Mouse (Mus musculus) granulocyte monocyte progenitor cell, adult 5-6 weeks (primary cell): ENCODE results near the gene Gm9857. TPM values are rescaled to one million over a fixed set of nuclear protein-coding genes. Genes with fewer than 3 reads are reported as not detected.

ENCODE experiments used
- ATAC-seq: replicated peaks from 2 replicates; pipeline ENCODE4 v1.8.0; 2016; ENCODE audit warnings: mild to moderate bottlenecking, moderate TSS enrichment, inconsistent platforms; ENCODE audit not compliant: poor library complexity, severe bottlenecking
- total RNA-seq, 2 experiments: library from RNA; stranded (forward) in 1 of 2; stranded (reverse) in 1 of 2; fragments of 200-712, 200-1000 nt in 1 of 2; fragments of >200 nt in 1 of 2; fragmentation: Nextera tagmentation in 1 of 2; gene quantifications; 2 replicates each; pipeline ENCODE4 v1.2.3; 2014 to 2017

Gene Gm9857
- total RNA-seq, 2 experiments from 2014 or later, result not detected

DNA sequence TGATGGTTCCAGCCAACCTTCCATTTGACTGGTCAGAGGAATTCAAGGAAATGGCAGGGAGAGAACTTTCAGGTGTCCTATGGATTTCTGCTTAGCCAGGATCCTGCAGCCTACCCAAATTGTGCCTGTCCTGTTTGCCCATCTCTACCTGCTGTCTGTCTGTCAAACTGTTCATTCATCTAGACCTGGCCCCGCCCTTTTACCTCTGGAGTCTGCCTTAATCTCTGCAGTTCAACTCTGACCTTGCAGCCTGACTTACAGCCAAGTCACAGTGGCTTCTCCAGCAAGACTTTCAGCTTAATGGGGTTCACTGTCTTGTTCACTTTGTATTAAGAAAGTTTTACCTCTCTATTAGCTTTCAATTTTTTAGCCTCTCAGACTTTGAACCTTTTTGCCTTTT is 13.9 kb downstream of the Gm9857 start:
- no peak for ATAC-seq

DNA sequence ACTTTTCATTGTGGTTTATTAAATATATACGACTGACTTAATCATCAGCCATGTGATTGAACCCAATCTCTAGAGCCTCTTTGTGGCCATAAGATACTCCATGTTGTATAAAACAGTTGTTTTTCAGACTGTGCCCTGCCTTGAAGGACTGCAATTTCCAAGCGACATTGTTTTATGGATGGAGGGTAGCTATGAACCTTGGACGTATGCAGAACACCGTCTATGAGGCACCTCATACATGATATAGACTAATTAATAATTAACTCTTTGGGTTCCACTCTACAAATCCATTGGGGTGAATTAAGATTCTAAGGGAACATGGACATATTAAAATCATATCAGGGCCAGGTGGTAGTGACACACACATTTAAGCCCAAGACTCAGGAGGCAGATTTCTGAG is 14.6 kb downstream of the Gm9857 start:
- no peak for ATAC-seq

DNA sequence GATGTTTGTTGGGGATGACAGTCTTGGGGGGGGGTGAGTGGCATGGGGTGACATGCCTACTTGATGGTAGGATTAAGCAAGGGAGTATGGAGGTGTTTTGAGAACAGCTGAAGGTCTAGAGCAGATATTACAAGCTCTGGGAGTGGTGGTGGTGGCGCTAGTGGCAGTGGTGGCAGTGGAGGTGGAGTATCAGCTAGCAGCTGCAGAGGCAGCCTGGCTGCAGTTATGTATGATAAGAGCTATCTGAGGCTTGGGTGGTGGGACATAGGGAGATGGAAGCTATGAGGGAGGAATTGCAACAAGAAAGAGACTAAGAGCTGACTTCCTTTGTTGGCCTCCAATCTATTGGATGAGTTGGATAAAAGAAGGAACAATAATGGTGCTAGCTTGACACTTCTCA is 18.4 kb downstream of the Gm9857 start:
- ATAC-seq, result no peak

DNA sequence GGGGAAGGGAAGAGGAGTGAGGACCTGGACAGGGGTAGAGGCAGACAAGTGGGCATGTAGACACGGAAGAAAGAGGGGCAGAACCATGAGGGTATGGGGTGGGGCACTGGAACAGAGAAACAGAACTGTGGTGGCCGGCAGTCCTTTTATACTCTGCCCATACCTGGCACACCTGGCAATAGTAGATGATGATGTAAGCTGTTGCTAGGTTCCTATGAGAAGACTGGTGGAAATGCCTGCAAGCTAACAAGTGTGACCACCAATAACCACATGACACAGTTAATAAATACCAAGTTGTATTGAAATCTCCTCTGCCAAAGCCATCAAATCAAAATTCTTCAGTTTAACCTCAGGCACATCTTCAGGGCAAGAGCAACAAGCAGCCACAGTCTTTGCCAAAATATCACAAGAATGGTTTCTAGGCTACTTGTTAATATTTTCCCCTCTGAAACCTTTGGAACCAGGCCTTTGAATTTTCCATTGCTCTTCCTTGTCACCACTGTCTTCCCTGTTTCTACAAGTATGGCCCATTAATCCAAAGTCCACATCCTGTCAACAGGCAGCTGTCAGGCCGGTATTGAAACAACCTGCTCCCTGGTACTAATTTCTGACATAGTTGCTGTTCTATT is 19.7 kb downstream of the Gm9857 start:
- no peak for ATAC-seq

DNA sequence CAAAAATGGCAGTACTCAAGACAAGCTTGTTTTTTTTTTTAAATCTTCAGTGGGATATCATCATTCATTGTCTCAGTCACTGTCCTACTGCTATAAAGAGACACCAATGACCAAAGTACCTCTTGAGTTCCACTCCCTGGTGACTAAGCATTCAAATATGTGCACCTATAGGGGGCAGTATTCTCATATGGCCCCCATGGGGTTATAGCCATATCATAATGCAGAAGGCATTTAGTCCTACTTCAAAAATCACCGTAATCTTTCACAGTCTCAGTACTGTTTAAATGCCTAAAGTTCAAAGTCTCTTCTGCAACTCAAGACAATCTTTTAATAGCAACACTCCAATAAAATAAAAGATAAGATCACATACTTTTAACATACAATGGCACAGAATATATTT is 21.4 kb downstream of the Gm9857 start:
- ATAC-seq, result no peak

DNA sequence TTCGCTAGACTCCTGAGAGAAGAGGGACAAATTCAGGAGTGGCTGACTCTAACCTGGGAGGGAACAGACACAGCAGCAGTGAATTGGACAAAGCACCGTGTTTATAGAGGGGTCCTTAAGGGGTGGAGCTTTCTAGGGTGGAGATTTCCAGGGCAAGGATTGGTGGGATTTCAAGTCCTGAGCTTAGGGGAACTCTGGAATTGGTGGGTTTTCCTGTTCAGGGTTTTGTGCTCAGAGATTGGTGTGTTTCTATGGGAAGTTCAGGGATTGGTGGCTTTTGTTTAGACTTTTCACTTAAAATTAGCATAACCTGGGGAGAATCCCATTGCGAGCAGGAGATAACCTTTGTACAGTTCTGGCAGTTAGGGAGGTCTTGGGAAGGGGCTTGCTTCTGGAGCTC is 22.3 kb downstream of the Gm9857 start:
- no peak for ATAC-seq

DNA sequence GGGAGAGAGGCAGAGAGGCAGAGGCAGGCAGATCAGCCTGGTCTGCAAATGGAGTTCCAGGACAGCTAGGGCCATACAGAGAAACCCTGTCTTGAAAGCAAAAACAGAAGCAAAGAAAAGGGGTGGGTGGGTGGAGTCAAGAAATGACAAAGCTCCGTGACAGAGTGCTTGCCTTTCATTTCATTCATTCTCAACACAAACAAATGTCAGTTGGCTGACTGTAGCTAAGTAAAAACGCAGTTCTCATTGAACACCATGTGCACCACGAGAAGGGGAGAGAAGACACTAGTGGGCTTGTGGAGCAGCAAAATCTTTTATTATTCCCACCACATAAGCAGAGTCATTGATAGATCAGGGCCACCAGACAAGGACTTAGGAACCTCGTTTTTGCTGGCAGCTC is 23.4 kb downstream of the Gm9857 start:
- ATAC-seq, result no peak

DNA sequence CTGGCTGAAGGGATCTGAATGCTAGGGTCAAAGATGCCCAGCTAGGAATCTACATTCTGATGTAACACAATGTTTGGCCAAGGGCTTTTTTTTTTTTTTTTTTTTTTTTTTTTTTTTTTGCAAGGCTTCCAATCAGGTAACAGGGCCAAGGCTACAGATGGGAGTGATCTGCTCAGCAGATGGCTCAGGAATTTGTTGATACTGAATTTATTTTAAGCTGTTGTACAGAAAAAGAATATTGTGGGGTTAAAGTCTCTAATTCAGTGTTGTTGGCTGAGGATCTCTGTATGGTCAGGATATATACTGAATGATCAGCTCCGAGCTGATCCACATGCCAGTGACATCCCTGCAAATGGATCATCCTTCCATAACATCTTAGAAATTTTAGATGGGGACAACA is 24.2 kb downstream of the Gm9857 start:
- no peak for ATAC-seq

DNA sequence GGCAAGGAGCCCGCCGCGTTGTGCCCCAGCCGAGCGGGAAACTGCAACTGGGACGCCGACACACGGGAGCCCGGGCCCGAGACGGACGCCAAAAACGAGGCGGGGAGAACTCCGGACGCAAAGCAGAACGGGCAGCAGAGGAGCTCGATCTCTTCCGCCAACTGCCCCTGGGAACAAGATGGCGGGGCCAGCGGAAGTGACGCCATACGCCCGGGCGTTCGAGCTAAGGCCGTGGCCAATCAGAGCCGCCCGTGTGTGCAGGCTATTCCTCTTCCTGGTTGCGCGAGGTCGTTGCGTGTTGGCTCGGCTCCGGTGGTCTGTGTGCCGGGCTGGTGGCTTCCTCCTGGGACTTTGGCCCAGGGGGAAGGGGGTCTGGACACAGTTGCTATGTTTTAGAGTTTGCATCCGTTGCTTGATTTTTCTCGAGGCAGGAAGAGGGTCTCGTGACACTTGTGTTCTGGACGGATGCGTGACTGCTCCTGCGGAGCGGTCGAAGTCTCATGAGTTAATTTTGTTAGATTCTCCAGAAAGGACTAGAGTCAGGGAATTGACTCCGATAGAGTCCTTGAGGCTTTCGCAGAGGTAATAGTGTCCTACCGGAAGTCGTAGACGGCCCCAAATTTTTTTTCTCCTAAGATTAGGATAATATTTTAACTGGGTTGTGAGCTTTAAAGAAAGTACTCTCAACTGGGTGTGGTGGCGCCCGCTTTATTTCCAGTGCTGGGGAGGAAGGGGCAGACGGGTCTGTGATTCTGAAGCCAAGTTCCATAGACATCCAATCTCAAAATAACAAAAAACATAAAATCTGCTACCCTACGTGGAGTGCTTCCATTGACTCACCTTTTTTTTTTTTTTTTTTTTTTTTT is 28.5 kb downstream of the Gm9857 start, which contains the start of gene Prpf38b:
Prpf38b (minus strand) TSS at position 180 of the 866 bp plus-strand sequence.
- ATAC-seq, result peak; percentile 91

DNA sequence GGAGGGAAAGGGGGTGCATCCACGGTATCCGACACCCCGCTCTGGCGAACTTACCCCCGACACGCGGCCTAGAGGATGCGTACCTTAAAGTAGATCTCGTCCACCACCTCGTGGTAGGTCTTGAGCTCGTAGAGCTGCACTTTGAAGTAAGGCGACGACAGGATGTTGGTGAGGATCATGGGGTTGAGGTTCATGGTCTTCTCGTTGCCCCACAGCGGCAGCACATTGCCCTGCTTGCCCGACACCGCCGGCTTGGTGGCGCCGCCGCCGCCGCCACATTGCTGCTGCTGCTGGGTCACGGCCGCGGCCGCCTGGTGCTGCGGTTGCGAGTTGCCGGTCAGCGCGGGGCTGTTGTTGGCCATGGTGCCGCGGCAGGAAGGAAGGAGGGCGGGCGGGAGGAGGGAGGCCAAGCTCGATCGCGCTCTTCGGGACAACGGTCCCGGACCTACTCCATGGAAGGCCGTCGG is 29.1 kb downstream of the Gm9857 start:
- peak; percentile 66 for ATAC-seq

DNA sequence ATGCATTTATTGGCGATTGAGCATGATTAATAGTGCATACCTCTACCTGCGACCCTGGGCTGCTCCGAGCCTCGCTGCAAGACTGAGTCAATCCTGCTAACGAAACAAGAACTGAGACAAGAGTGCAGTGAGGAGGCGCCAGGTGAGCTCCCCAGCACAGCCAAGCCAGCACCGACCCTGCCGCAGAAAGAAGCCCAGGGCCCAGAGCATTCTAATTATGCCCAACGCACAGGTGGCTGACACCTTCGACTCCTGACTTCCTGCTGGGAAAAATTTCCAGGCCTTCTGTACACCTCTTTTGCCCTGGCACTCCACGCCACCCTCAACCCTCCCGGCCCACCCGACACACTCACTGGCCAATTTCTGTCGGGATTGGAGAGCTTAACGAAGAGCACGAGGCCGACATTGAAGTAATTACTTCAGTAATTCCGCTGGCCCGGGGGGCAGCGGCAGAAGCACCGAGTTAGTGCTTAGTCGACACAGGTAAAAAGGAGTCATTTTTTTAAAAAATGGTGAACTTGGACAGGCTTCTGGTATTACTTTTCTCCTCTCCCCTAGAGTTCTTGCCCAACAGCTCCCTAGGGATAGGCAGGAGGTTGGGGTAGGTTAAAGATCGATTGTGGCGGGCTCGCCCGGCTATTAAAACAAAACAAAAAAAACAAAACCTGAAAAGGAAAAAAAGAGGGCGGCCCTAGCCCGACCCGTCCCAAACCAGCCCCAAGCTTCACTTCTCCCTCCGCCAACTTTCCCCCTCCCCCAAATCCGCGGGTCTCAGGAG is 29.8 kb downstream of the Gm9857 start:
- ATAC-seq, result no peak

DNA sequence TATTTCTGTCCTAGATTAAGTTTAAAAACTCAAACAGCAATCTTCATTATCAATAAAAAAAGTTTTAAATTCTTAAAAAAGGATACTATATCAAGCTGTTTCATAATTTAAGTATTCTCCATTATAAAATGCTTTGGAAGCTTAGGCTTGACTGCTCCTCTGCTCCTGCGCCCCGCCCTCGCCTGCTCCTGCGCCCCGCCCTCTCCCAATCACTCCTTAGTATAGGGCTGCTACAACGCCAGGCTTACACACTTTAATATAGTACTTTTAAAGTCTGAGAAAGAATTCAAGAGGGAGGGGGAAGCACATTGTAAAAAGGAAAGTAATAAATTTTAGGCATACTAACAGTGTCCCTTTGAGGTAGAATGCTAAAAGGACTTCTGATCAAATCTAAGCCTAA is 37.3 kb downstream of the Gm9857 start:
- no peak for ATAC-seq

DNA sequence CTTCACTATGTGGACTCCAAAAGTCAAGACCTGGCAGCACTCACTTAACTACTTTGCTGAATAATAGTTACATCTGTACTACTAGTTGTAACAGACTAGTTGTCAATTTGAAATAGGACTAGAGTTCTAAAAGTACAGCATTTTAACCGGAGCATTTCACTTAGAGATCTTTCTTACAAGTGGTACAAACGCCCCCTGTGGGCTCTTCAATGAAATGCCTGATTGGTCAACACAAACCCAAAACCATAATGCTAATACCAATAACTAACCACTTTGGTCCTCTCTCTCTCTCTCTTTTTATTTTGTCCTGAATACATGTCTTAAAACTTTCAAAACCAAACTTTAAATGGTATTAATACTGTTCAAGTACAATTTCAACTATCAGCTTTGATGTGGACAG is 38.2 kb downstream of the Gm9857 start:
- ATAC-seq, result 0 out of 2 replicates have a peak, but pooled peaks have one; percentile 26

DNA sequence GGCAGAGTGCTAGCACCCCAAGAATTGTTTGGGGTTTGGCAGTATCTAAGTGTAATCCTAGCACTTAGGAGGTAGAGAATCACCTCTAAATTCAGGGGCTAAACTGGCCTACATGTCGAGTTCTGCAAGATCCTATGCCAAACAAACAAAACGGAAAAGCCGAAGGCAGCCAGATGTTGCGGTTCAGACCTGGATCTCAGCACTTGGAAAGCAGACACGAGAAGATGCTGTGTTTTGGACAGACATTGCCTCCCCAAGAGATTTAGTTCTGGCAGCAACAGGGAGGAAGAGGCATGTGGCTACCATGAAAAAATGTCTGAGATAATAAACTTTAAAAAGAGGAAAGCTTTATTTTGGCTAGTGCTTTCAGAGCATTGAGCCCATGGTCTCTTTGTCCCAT is 39.6 kb downstream of the Gm9857 start:
- ATAC-seq, result no peak

DNA sequence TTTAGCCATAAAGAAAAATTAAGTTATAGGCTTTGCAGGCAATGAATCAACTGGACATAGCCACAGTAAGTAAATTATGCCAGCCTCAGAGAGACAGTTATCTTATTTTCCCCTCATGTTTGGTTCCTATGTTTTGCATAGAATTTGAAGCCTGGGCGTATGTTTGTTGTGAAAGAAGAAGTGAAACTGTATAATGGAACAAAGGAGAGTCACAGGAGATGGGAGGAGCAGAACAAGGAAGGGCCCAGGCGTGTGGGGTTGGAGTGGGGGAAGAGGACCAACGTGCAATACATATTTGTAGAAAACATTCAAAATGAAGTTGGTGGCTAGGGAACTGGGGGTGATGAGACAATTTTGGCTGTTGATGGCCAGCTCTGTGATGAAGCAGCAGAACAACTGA is 40.1 kb downstream of the Gm9857 start:
- peak; percentile 95 for ATAC-seq

DNA sequence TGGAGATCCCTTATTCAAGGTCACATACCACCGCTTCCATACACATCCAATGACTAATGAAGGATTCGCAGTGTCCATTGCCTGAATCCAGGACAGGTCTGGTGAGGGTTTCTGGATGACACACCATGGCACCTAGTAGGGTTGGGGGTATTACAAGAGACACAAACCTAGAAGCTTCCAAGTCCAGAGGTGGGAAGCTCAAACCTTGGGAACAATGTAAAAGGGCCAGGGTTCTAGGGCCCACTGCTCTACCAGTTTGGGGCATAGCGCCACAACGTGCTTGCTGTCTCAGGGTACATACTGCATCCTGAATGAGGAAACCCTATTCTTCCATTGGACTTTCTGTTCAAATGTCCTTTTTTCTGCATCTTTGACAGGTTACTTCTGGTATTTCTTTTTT is 41.6 kb downstream of the Gm9857 start:
- ATAC-seq, result no peak

DNA sequence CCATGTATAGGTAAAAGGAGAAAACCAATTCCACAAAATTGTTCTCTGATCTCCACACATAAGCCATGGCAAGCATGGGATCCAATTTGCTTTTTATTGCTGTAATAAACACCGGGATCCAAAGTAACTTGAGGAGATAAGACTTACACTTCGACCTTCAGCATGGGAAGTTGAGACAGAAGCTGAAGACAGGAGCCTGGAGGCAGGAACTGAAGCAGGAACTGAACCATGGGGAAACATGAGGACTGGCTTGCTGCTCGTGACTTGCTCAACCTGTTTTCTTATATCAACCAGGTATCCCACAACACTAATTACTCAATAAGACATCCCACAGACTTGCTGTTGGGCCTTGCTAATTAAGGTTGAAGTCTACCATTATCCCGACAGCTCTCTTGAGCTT is 47.3 kb downstream of the Gm9857 start:
- peak; percentile 37 for ATAC-seq

DNA sequence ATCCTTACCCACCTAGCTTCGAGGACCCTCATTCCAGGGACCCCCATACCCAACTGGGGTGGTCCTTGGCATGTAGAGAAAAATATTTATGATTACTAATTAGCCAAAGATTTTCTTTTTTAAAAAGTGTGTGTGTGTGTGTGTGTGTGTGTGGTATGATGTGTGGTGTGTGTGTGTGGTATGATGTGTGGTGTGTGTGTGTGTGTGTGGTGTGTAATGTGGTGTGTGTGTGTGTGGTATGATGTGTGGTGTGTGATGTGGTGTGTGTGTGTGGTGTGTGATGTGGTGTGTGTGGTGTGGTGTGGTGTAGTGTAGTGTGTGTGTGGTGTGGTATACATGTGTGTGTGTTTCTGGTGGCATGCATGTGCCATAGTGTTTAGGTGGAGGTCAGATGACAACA is 48.2 kb downstream of the Gm9857 start:
- no peak for ATAC-seq
